Mouse (Mus musculus) olfactory bulb, adult 2 months (tissue): ENCODE results near the gene Cd300lb.
A peak's percentile ranks its signal among the peaks of the same experiment; 100 is the strongest.

Experiments used
- CTCF ChIP-seq: fragments of 200-500 bp; IDR thresholded peaks from 2 replicates; pipeline ENCODE4 v1.5.1; 2012; ENCODE audit warnings: low read depth, mild to moderate bottlenecking, low read length, moderate library complexity; ENCODE audit not compliant: insufficient read depth
- POLR2A ChIP-seq: fragments of 200-500 bp; IDR thresholded peaks from 2 replicates; pipeline ENCODE4 v1.6.1; 2012; ENCODE audit warnings: mild to moderate bottlenecking, low read depth, low read length, moderate library complexity; ENCODE audit not compliant: insufficient read depth

DNA sequence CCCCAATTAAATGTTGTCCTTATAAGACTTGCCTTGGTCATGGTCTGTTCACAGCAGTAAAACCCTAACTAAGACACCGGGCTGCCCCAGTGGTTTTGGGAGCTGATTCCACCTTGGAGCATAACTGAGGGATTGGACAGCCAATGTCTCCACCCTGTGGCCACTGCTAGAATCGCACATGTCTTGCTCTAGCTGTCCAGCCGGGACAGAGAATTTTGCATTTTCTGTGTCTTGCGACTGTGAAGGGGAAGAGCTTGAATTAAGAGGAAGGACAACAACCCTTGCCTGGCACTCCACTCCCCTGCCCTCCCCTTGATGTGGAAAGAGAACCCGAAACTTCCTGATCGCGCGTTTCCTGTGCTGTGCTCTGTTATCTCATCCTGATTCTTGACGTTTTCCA lies 21.3 kb downstream of the Cd300lb start:
- TF ChIP-seq CTCF (0 out of 2 replicates have a peak, but pooled peaks have one; percentile 38), POLR2A (no peak)
